Mouse (Mus musculus) liver, embryonic 15.5 days (tissue): ENCODE results near the gene 6430571L13Rik. TPM values are rescaled to one million over a fixed set of nuclear protein-coding genes. Genes with fewer than 3 reads are reported as not detected.

ENCODE experiments used
- ATAC-seq: fragments of 200-750 bp; cut with Nextera tagmentation; 2 replicates; pipeline ENCODE4 v1.8.0; 2017; ENCODE audit warnings: moderate number of reproducible peaks, mild to moderate bottlenecking, moderate library complexity; ENCODE audit not compliant: insufficient read depth
- H3K27ac ChIP-seq: fragments of 300-500 bp; sonication (generic); replicated peaks from 2 replicates; pipeline ENCODE4 v1.5.1; 2015; ENCODE audit warnings: mild to moderate bottlenecking, inconsistent platforms
- H3K27me3 ChIP-seq: fragments of 300-500 bp; sonication (generic); 2 replicates; pipeline ENCODE4 v1.6.1; 2015; ENCODE audit warnings: mild to moderate bottlenecking, inconsistent platforms
- H3K36me3 ChIP-seq: fragments of 300-500 bp; sonication (generic); replicated peaks from 2 replicates; pipeline ENCODE4 v1.6.1; 2015; ENCODE audit warnings: moderate library complexity, mild to moderate bottlenecking, inconsistent platforms
- H3K4me1 ChIP-seq: fragments of 300-500 bp; sonication (generic); replicated peaks from 2 replicates; pipeline ENCODE4 v1.6.1; 2015; ENCODE audit warnings: inconsistent platforms
- H3K4me2 ChIP-seq: fragments of 300-500 bp; sonication (generic); 2 replicates; pipeline ENCODE4 v1.6.1; 2015; ENCODE audit warnings: moderate library complexity, mild to moderate bottlenecking, inconsistent platforms
- H3K4me3 ChIP-seq: fragments of 300-500 bp; sonication (generic); replicated peaks from 2 replicates; pipeline ENCODE4 v1.5.1; 2015; ENCODE audit warnings: mild to moderate bottlenecking, inconsistent platforms
- H3K9ac ChIP-seq: fragments of 300-500 bp; sonication (generic); 2 replicates; pipeline ENCODE4 v1.6.1; 2015; ENCODE audit warnings: moderate library complexity, mild to moderate bottlenecking, inconsistent platforms
- H3K9me3 ChIP-seq: fragments of 300-500 bp; sonication (generic); replicated peaks from 2 replicates; pipeline ENCODE4 v1.6.1; 2016; ENCODE audit warnings: inconsistent platforms
- WGBS: fragments of 180-500 bp; shearing (Covaris S2); methylation state at CpG from one replicate; pipeline ENCODE4 v1.1.7; 2015; ENCODE audit warnings: mixed read lengths; ENCODE audit not compliant: insufficient replicate concordance; 5-methylcytosine and 5-hydroxymethylcytosine counted together
- polyA plus RNA-seq: library from polyadenylated mRNA; unstranded; fragments of >200 nt; fragmentation: Nextera tagmentation; extraction: Ambion mirVana; gene quantifications from 2 replicates; pipeline ENCODE4 v1.2.1, GENCODE M21; 2015

The 6430571L13Rik gene
- polyA plus RNA-seq, 1 experiment from 2014 or later: 0.12 TPM

DNA sequence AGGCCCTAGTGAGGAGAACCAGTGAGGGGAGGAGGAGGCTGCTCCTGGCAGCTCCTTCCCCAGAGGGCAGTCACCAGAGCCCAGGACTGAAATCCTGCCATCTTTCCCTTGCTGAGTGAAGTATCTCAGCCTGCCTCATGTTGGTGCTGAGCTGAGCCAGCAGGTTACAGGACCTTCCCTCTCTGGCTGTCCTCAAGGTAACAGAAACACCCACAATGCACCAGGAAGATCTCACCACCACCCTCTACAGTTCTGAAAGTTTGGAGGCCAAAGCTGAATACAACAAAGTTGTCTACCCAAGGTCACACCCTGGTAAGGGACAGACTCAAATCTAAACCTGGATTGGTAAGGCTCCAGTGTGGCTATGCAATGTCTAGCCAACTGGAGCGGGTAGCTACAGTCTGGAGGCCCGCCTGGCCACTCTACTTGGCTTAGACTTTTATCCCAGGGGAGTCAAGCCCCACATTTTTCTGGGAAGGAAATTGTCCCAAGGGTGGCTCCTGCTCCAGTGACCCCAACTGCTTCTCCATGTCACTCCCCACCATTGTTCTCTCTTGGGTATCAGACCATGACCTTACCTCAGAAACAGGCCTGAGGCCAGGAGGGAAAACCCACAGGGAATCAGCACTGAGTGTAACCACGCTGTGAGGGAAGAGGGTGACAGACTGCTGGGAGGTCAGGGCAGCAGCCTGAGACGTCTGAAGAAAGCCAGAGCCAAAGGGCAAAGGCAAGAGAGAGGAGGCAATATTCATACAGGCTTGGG lies 15.4 kb upstream of the 6430571L13Rik start:
- no peak for ATAC-seq
- 51% methylated on average over 4 of the region's 4 CpGs for WGBS
- H3K27me3 ChIP-seq: no peaks in the 10 kb centered on the region

GRCm38 (mm10) chr9:107325904-107326303 lies 14.5 kb upstream of the 6430571L13Rik start:
- no peak overlapping the region for H3K4me3 ChIP-seq
- H3K27me3 ChIP-seq: no peaks in the 10 kb centered on the region
- 65% methylated on average over 7 of the region's 7 CpGs for WGBS
- no peak for ATAC-seq
- H3K9ac ChIP-seq: no peak overlapping the region
- H3K27ac ChIP-seq: no peak overlapping the region
- H3K36me3 ChIP-seq: no peaks in the 10 kb centered on the region
- no peaks in the 10 kb centered on the region for H3K4me1 ChIP-seq
- H3K4me2 ChIP-seq: no peak overlapping the region
- no peaks in the 10 kb centered on the region for H3K9me3 ChIP-seq

More for the DNA sequence above, 15.4 kb upstream of the 6430571L13Rik start:
- Histone ChIP-seq H3K9ac (no peak overlapping the region), H3K36me3 (no peaks in the 10 kb centered on the region), H3K4me2 (no peak overlapping the region), H3K4me3 (no peak overlapping the region), H3K4me1 (no peaks in the 10 kb centered on the region), H3K9me3 (no peaks in the 10 kb centered on the region), H3K27ac (no peak overlapping the region)

- no peaks in the 10 kb centered on the region for H3K27me3 ChIP-seq
- no peaks in the 10 kb centered on the region for H3K4me1 ChIP-seq
- no peaks in the 10 kb centered on the region for H3K36me3 ChIP-seq
- no peak for ATAC-seq
- H3K4me2 ChIP-seq: no peak overlapping the region
- H3K9ac ChIP-seq: no peak overlapping the region
- H3K4me3 ChIP-seq: no peak overlapping the region
- no peaks in the 10 kb centered on the region for H3K9me3 ChIP-seq
- WGBS: 72% methylated on average over 16 of the region's 16 CpGs
- H3K27ac ChIP-seq: no peak overlapping the region
Measured at GRCm38 (mm10) chr9:107327879-107328620, 12.4 kb upstream of the 6430571L13Rik start.

GRCm38 (mm10) chr9:107330791-107331190 lies 9.6 kb upstream of the 6430571L13Rik start:
- Histone ChIP-seq H3K4me1 (peaks cover 4% of the 10 kb centered on the region; the same call in 1 of the 2 replicates), H3K36me3 (no peaks in the 10 kb centered on the region), H3K27me3 (no peaks in the 10 kb centered on the region), H3K9me3 (no peaks in the 10 kb centered on the region), H3K27ac (no peak overlapping the region), H3K4me3 (no peak overlapping the region), H3K9ac (no peak overlapping the region), H3K4me2 (no peak overlapping the region)
- 59% methylated on average over 6 of the region's 6 CpGs for WGBS
- ATAC-seq: no peak

GRCm38 (mm10) chr9:107333686-107334085 lies 6.7 kb upstream of the 6430571L13Rik start:
- H3K9ac ChIP-seq: no peak overlapping the region
- no peaks in the 10 kb centered on the region for H3K9me3 ChIP-seq
- peaks cover 18% of the 10 kb centered on the region for H3K4me1 ChIP-seq
- no peak overlapping the region for H3K4me3 ChIP-seq
- no peaks in the 10 kb centered on the region for H3K36me3 ChIP-seq
- WGBS: 33% methylated on average over 2 of the region's 2 CpGs
- no peaks in the 10 kb centered on the region for H3K27me3 ChIP-seq
- no peak for ATAC-seq
- H3K4me2 ChIP-seq: no peak overlapping the region
- no peak overlapping the region for H3K27ac ChIP-seq

DNA sequence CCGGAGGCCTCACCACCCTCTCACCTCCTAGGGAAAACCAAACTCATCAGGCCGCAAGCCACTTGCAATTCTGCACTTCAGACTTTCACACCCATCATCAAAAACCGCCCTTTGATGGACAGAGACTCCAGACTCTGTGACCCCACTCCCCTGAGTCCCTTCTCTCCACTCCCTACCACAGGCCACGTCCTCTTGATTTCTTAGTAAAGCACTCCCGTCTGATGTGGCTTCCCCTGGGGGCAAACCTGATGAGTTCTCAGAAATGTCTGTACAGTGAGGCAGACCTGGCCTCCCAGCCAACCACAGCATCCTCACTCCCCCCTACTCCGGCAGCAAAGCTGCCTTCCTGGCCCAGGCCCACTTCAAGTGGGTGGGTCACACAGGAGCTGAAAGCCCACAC lies 6.0 kb upstream of the 6430571L13Rik start:
- no peak for ATAC-seq
- Histone ChIP-seq H3K9me3 (no peaks in the 10 kb centered on the region), H3K27ac (no peak overlapping the region), H3K4me1 (peaks cover 22% of the 10 kb centered on the region), H3K4me3 (no peak overlapping the region), H3K27me3 (no peaks in the 10 kb centered on the region), H3K36me3 (no peaks in the 10 kb centered on the region), H3K9ac (no peak overlapping the region), H3K4me2 (no peak overlapping the region)
- WGBS: 67% methylated on average over 6 of the region's 6 CpGs

- Histone ChIP-seq H3K27ac (no peak overlapping the region), H3K4me2 (no peak overlapping the region), H3K36me3 (no peaks in the 10 kb centered on the region), H3K27me3 (peaks cover under 1% of the 10 kb centered on the region; the same call in 1 of the 2 replicates), H3K4me3 (no peak overlapping the region), H3K9me3 (no peaks in the 10 kb centered on the region), H3K4me1 (peaks cover 25% of the 10 kb centered on the region), H3K9ac (no peak overlapping the region)
- 65% methylated on average over 5 of the region's 5 CpGs for WGBS
- no peak for ATAC-seq
Measured at GRCm38 (mm10) chr9:107335046-107335445, 5.4 kb upstream of the 6430571L13Rik start.

DNA sequence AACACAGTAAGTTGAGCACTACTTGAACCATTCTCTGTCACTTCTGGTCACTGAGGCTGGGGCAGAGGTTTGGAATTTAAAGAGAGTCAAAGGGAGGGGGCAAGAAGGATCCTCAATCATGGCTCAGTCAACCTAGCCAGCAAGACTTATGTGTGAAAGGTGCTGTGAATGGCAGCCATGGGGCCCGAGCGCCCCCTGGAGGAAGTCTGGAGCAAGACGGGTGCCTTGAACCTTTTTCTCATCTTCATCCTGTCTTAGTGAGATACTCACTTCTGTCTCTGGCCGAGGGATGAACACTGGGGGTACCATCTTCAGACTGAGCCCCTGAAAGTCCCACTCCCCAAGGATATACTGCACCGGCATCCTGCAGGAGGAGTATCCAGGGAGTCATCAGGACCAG lies 4.5 kb upstream of the 6430571L13Rik start:
- Histone ChIP-seq H3K4me2 (no peak overlapping the region), H3K27ac (no peak overlapping the region), H3K9ac (no peak overlapping the region), H3K27me3 (peaks cover 9% of the 10 kb centered on the region), H3K9me3 (no peaks in the 10 kb centered on the region), H3K4me3 (no peak overlapping the region), H3K4me1 (peaks cover 33% of the 10 kb centered on the region), H3K36me3 (no peaks in the 10 kb centered on the region)
- WGBS: 5% methylated on average over 5 of the region's 5 CpGs
- ATAC-seq: no peak

GRCm38 (mm10) chr9:107336386-107336785 lies 4.0 kb upstream of the 6430571L13Rik start:
- no peak for ATAC-seq
- Histone ChIP-seq H3K4me3 (no peak overlapping the region), H3K36me3 (no peaks in the 10 kb centered on the region), H3K27ac (no peak overlapping the region), H3K4me2 (no peak overlapping the region), H3K4me1 (peaks cover 35% of the 10 kb centered on the region), H3K9me3 (no peaks in the 10 kb centered on the region), H3K27me3 (peaks cover 14% of the 10 kb centered on the region), H3K9ac (no peak overlapping the region)
- WGBS: 71% methylated on average over 6 of the region's 6 CpGs

DNA sequence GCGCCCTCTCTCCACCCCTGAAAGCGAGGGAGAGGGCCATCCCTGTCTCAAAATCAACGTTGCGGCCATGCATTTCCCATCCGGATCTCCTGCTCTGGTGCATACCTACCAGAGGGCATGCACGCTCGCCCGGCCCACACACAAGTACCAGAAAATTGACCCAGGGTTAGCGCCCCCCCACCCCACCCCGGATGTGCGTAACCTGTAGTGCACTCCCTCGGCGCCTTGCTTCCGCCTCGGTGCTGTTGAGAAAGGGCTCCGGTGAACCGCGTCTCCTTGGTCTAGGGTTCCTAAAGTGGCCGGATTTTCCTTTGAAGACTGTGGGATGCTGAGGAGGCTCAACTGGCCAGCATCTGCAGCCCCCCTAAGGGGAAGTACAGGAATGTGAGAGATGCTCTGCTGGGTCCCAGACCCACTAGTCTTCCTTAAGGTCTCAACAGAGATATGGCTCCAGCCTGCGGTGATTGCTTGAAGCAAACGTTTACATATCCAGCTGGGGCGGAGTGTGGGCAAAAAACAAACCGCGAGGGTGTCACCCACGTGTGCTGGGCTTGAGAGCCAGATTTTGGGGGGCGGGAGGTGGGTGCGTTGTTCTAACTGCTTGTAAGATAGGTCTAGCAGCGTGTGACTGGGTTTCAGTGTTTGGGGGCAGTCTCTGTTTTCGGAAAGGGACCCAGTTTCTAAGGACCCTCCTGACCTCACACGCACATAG lies 2.1 kb upstream of the 6430571L13Rik start, which contains the start of gene Hemk1:
Gene Hemk1, minus strand, starts transcription at position 179 of the 712 bp plus-strand sequence.
- Histone ChIP-seq H3K27me3 (peaks cover 33% of the 10 kb centered on the region), H3K9ac (peak within 1 kb of the TSS; percentile 54), H3K36me3 (no peaks in the 10 kb centered on the region), H3K9me3 (no peaks in the 10 kb centered on the region), H3K27ac (0 out of 2 replicates have a peak within 1 kb of the TSS, but pooled peaks have one; percentile 14), H3K4me1 (peaks cover 35% of the 10 kb centered on the region), H3K4me3 (peak within 1 kb of the TSS; percentile 67), H3K4me2 (peak within 1 kb of the TSS; percentile 77)
- ATAC-seq: peak; percentile 70
- WGBS: 6% methylated on average over 30 of the region's 30 CpGs
